Mouse (Mus musculus) adrenal gland, postnatal 25 days (tissue): ENCODE data around the gene Txnip. TPM values are rescaled to one million over a fixed set of nuclear protein-coding genes. Genes with fewer than 3 reads are reported as not detected.

Source experiments
- DNase-seq: peaks from one replicate; pipeline ENCODE4 v3.0.0; 2021; ENCODE audit warnings: mixed read lengths
- total RNA-seq: library from RNA; stranded (reverse); gene quantifications from 2 replicates; pipeline ENCODE4 v1.2.3, GENCODE M21; 2021

Gene Txnip
- total RNA-seq, 1 experiment from 2014 or later = 586 TPM

DNA sequence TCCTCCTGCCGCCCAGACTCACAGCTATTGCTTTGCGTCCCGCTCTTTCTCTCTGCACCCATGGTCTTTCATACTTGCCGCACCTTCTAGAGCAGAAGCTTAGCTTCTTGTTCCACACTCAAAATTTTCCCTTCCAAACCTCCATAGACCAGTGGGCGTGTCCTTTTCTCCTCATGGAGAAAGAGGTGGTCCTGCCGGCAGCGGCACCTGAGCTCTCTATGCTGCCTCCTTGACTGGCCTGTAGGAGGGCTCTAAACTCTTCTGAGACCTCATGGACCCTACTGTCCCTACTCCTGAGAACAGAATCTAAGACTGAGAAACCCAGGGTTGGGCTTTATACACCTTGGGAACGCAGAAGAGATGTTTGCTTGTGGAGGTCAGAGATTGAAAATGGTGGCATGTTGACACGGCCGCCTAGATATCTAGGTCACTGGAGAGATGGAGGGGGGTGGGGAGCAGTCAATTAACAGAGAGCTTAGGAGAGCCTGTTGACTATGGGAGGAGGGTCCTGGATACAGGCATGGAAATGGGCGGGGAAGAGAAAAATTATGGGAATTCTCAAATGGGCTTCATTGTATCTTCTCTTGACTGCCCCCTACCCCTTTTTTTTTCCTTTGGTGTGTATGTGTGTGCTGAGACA, 12.3 kb downstream of the Txnip start:
- DNase-seq = no peak

GRCm38 (mm10) chr3:96570643-96571042, 12.9 kb downstream of the Txnip start:
- DNase-seq = no peak

- DNase-seq = no peak
These were observed 13.6 kb downstream of the Txnip start for GRCm38 (mm10) chr3:96571336-96571735.

GRCm38 (mm10) chr3:96571896-96572698, 14.3 kb downstream of the Txnip start:
- no peak for DNase-seq

DNA sequence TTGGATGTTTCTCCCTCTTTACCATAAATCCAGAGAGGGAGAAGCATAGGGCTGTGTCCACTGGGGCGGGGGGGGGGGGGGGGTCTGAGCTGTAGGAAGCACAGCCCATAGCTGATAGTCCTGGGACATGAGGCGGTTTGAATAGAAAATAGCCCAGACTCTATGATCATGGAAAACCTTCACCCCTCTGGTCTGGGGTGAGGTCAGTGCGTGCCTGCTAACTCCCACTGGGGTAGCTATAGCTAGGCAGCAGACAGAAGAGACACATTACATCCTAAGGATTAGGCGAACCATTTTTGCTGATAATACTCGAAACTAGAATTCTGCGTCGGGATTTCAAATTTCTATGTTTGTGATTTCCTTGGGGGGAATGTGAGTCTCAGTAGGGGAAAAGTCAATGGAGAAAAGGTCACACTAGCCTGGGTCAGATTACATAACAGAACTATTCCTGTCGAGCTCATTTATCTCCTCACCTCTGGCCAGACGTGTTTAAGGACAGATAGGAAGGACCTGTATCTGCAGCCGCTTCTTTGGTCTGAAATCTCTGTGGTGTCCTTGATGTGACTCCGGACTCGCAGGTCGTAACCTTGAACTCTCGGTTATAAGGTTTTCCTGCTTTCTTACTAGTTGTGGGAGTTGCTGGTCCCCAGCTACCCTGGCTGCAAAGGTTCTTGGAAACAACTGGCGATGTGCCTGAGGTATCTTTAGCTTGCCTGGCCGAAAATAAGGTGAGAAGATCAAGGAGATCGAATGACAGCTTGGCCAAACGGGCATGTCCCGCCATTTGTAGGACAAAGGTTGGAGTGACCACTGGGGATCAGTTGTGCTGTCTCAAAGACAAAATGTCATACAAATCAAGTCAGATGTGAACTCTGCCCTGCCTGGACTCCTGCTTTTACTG, 16.1 kb downstream of the Txnip start:
- no peak for DNase-seq

- peak; percentile 52 for DNase-seq
These were observed 17.7 kb downstream of the Txnip start for GRCm38 (mm10) chr3:96575272-96575984.

GRCm38 (mm10) chr3:96576005-96576658, 18.4 kb downstream of the Txnip start:
- peak; percentile 71 for DNase-seq

- DNase-seq = peak; percentile 84
These were observed 19.2 kb downstream of the Txnip start, which contains the start of gene Gm16253 for GRCm38 (mm10) chr3:96576690-96577541. Gm16253 (plus strand) TSS chr3:96576984.

- DNase-seq = no peak
These were observed 19.8 kb downstream of the Txnip start for GRCm38 (mm10) chr3:96577566-96577965.

DNA sequence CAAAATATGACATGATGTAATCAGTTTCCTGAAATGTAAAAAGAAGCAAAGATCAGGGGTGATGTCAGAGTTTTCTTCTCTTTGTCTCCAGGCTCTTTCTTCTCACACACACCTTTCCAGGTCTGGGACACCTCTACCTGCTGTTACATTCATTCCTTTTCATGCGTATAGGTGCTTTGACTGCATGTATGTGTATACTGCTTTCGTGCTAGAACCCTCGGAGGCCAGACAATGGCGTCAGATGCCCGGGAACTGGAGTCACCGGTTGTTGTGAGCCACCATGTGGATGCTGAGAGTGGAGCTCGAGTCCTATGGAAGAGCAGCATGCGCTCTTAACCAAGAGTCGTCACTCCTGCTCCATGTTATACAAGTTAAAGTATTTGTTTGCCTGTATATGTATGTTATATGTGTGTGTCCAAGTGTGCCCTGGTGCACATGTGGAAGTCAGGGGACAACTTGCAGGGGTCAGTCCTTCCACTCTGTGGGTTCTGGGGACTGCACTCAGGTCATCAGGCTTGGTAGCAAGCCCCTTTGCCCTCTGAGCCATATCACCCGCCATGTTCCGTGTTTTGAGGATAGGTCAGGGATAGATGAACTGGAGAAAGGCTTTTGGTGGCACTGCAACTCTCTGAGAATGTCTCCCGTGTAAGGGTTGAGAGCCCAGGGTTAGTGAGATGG, 20.9 kb downstream of the Txnip start:
- DNase-seq = no peak

DNA sequence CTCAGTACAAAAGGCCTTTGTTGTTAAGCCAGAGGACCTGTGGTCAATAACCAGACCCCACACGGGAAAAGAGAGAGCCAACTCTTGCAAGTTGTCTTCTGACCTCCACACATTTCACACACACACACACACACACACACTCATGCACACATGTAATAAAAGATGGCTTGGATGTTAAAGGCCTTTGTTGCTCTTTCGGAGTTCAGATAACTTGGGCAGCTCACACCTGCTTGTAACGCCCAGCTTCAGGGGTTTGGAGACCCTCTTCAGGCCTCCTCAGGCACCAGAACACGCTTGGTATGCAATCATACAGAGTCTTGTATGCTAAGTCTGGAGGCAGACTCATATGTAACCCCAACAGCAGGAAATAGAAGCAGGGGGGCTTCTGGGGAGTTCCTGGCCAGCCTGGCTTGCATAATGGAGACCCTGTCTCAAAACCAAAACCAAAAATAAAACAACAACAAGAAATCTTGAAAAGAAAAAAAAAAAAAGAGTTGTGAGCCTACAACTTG, 21.5 kb downstream of the Txnip start:
- DNase-seq = no peak

GRCm38 (mm10) chr3:96579885-96580454, 22.2 kb downstream of the Txnip start:
- peak; percentile 91 for DNase-seq

GRCm38 (mm10) chr3:96581141-96581540, 23.4 kb downstream of the Txnip start:
- DNase-seq = no peak

DNA sequence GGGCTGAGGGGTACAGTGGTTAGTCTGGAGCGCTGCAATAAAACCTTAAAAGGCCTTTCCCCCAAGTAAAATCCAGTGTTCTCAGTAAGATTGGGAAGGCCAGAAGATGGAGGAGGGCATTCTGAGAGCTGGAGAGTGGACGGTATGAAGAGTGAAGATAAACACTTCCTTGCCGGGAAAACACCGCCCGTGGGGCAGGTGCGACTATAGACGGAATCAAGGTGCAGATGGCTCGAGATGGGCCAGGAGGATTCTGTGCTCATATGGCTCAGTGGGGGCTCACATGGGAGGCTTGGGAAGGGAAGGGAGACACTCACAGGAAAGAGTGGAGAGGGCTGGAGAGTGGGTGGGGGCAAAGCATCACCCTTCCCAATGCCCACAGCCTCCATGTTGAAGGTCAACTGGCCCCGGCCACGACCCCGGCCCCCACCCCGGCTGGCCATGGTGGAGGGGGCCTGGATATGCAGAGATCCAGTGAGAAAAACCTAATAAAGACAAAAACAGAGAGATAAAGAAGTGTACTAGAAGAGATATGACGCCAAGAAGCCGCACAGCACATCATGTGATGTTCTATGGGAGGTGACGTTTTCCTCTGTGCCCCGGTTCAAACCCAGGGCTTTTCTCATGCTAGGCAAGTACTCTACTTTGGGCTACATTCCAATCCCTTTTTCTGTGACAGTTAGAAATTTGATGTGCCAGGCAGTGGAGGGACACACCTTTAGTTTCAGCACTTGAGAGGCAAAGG, 24.2 kb downstream of the Txnip start:
- no peak for DNase-seq

DNA sequence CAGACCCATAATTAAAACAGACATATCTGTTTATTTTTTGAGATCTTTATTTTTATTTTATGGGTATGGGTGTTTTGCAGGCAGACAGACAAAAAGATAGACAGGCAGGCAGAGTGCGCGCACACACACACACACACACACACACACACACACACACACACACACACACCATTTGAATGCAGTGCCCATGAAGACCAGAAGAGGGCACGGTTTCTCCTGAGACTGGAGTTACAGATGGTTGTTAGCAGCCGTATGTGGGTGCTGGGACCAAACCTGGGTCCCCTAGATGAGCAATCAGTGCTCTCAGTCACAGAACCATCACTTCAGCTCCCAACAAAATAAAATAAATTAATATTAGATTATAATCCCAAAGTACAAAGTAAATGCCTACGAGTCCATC, 25.6 kb downstream of the Txnip start:
- no peak for DNase-seq

GRCm38 (mm10) chr3:96590657-96591056, 32.9 kb downstream of the Txnip start:
- no peak for DNase-seq

DNA sequence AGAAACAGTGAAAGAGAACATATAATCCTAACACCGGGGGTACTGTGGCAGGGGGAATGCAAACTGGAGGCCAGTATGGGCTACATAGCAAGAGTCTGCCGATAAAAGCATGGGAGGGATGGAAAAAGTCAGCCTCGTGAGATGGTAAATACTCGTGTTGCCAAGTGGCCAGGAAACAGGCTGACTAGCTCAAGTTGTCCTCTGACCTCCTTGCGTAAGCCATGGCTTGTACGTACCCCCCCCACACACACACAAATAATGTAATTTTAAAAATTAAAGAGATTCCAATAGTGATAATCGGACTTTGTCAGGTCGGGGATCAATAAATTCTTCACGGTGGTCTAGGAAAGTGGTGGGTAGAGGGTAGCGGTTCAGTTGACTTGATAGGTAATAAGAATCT, 35.6 kb downstream of the Txnip start:
- DNase-seq = no peak

DNA sequence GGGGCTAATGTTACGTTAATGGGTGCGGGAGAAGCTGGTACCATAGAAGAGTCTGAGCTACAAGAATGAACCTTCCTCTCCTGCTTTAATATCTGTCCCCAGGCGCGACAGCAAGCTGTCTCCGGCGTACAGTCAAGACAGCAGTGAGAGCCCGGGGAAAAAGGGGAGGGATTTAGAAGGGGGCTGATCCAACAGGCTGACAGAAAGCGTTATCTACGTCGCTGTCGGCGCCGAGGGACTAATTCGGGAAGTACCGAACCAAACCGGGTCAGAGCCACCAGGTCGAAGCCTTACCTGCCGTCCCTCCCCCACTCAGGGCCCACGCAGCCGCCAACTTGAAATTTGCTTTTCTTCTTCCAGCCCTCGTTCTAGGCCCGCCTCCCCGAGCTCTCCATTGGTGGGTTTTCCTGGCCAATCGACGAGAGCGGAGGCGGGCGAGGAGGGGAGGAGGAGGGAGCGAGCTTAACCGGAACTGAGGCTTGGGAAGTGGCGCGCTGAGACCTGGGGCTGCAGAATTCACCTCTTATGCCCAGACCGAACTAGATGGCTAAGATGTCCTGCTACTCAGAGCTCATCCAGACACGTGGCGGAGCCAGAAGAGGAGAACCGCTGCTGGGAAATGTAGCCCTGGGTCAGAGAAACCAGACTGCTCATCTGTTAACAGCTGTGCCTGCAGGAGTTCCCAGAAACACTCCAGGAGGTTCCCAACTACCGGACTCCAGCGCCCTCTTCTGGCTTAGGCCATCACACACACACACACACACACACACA, 36.2 kb downstream of the Txnip start, which contains the start of gene Polr3gl:
Gene Polr3gl (minus strand): TSS at position 392 of the 771 bp plus-strand sequence.
- DNase-seq = peak; percentile 93
